Comparison of ENCODE assay signal across 8 mouse cellular contexts in the genomic region with DNA sequence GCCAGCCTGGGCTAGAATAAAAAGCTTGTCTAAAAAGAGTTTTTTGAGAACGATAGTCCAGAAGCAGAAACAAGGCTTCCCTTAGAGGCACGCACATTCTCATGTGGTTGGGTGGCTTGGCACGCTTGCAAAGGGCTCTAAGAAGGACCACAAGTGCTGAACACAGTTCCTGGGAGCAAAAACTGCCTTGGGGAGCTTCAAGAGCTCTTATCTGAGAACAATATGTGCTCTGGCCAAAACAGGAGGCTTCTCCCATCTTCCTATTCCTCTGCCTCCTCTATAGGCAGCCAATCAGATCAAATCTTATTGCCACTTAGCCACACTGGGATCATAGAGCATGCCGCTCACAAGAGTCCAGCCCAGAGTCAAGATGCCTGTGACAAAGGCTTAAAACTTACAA. TPM values are rescaled to one million over a fixed set of nuclear protein-coding genes. Genes with fewer than 3 reads are reported as not detected.
DNase-seq lines count a peak whose midpoint lies in the region; ATAC-seq and TF ChIP-seq lines count a peak whose summit lies in the region.

No protein-coding gene starts in this region.

- H3K27me3 ChIP-seq in heart, adult 2 months (ENCODE audit: control insufficient read depth, insufficient read depth, low read length), result no peaks in the 10 kb centered on the region
- no peaks in the 10 kb centered on the region for H3K27me3 ChIP-seq in limb, embryonic 15.5 days

- peak overlapping the region; percentile 54 for H3K9ac ChIP-seq in heart, adult 2 months (ENCODE audit: low read depth, low read length)
- no peak overlapping the region for H3K9ac ChIP-seq in limb, embryonic 15.5 days

- intact Hi-C loops in left cerebral cortex, adult 2 months (cut with DNase I), result no loop called here
- intact Hi-C loops in left cerebral cortex, postnatal 4 days (cut with DNase I), result no loop called here
- intact Hi-C loops in heart, adult 2 months (cut with DNase I), result no loop called here

- no peak for ATAC-seq in limb, embryonic 15.5 days (ENCODE audit: insufficient number of reproducible peaks, low FRiP score, low TSS enrichment, low read depth)
- no peak for ATAC-seq in granulocyte monocyte progenitor cell, adult 5-6 weeks (replicated peaks; ENCODE audit: poor library complexity, severe bottlenecking)

- 0 out of 2 replicates have a peak, but pooled peaks have one; percentile 54 for TF ChIP-seq EP300 in heart, adult 2 months (IDR thresholded peaks at IDR 0.05; ENCODE audit: insufficient read depth, low read depth, low read length)

- no peak overlapping the region for H3K4me3 ChIP-seq in left cerebral cortex, adult 2 months
- H3K4me3 ChIP-seq in heart, adult 2 months, result peak overlapping the region; percentile 31; the same call in 1 of the 2 replicates
- no peak overlapping the region for H3K4me3 ChIP-seq in limb, embryonic 15.5 days
- H3K4me3 ChIP-seq in olfactory bulb, adult 2 months (ENCODE audit: insufficient read depth, low read depth, low read length), result no peak overlapping the region

- H3K36me3 ChIP-seq in heart, adult 2 months (ENCODE audit: control insufficient read depth, insufficient read depth, low read length), result peaks cover 55% of the 10 kb centered on the region
- H3K36me3 ChIP-seq in limb, embryonic 15.5 days, result no peaks in the 10 kb centered on the region

- H3K79me2 ChIP-seq in heart, adult 2 months (replicated peaks; ENCODE audit: control insufficient read depth, insufficient read depth, low read length), result peaks cover 13% of the 10 kb centered on the region

- no peak overlapping the region for H3K4me2 ChIP-seq in limb, embryonic 15.5 days

- TF ChIP-seq POLR2A in heart, adult 2 months (IDR thresholded peaks at IDR 0.05; ENCODE audit: insufficient read depth, low read depth, low read length), result no peak
- no peak for TF ChIP-seq POLR2A in olfactory bulb, adult 2 months (IDR thresholded peaks at IDR 0.05; ENCODE audit: insufficient read depth, low read depth, low read length)

- WGBS in heart, adult 2 months, result 2% methylated on average over 4 of the region's 4 CpGs
- WGBS in limb, embryonic 15.5 days, result 66% methylated on average over 4 of the region's 4 CpGs
- 63% methylated on average over 4 of the region's 4 CpGs for WGBS in olfactory bulb, adult 2 months

- H3K9me3 ChIP-seq in limb, embryonic 15.5 days, result no peaks in the 10 kb centered on the region

- DNase-seq in left cerebral cortex, adult 2 months (ENCODE audit: extremely low spot score in 1 of 2, low spot score in 2 of 2), result no peak
- DNase-seq in left cerebral cortex, postnatal 4 days, result no peak
- DNase-seq in heart, adult 2 months, result peak; percentile 64 to 70
- DNase-seq in urinary bladder, adult 2 months (ENCODE audit: low spot score), result no peak
- DNase-seq in adrenal gland, adult 18-20 months (ENCODE audit: low spot score in 2 of 2), result no peak

- no peak for TF ChIP-seq CTCF in left cerebral cortex, adult 2 months (IDR thresholded peaks at IDR 0.05)
- TF ChIP-seq CTCF in heart, adult 2 months (IDR thresholded peaks at IDR 0.05), result no peak
- no peak for TF ChIP-seq CTCF in olfactory bulb, adult 2 months (IDR thresholded peaks at IDR 0.05; ENCODE audit: insufficient read depth, low read depth, low read length)

- H3K4me1 ChIP-seq in heart, adult 2 months (ENCODE audit: control insufficient read depth, insufficient read depth, low read length), result peaks cover 38% of the 10 kb centered on the region
- H3K4me1 ChIP-seq in limb, embryonic 15.5 days, result peaks cover 47% of the 10 kb centered on the region
- peaks cover 17% of the 10 kb centered on the region for H3K4me1 ChIP-seq in olfactory bulb, adult 2 months (ENCODE audit: control insufficient read depth, insufficient read depth, low read length)

- peak overlapping the region; percentile 41; the same call in 1 of the 2 replicates for H3K27ac ChIP-seq in left cerebral cortex, adult 2 months
- peak overlapping the region; percentile 96 for H3K27ac ChIP-seq in heart, adult 2 months
- peak overlapping the region; percentile 65 for H3K27ac ChIP-seq in limb, embryonic 15.5 days
- H3K27ac ChIP-seq in olfactory bulb, adult 2 months (ENCODE audit: insufficient read depth, low read depth, low read length), result peak overlapping the region; percentile 86

RNA-seq across cellular contexts. Expression of gene Clic4, which starts 18.3 kb away (rescaled TPM):
- total RNA-seq in left cerebral cortex, adult 2 months (2021), result 10 to 100 TPM; 29.5 to 34.3 TPM
- 10 to 100 TPM; 27.6 to 27.8 TPM for total RNA-seq in left cerebral cortex, postnatal 4 days (2021)
- total RNA-seq in heart, adult 2 months (2021), result 100 to 1,000 TPM; 248 to 249 TPM
- polyA plus RNA-seq in heart, adult 2 months (2012; rRNA removed), result 148 and 227 TPM in 2 replicates
- polyA plus RNA-seq in limb, embryonic 15.5 days (2015; fragmentation: Nextera tagmentation; extraction: Ambion mirVana), result 117 and 133 TPM in 2 replicates
- polyA plus RNA-seq in olfactory bulb, adult 2 months (2012; ENCODE audit: insufficient read depth, insufficient read length, low replicate concordance, missing spikeins), result not detected in 2 replicates
- 22.3 and 25.8 TPM in 2 replicates for total RNA-seq in granulocyte monocyte progenitor cell, adult 5-6 weeks (2014; fragmentation: Nextera tagmentation)
- 28.2 and 28.9 TPM in 2 replicates for total RNA-seq in granulocyte monocyte progenitor cell, adult 5-6 weeks (2017)
- polyA plus RNA-seq in urinary bladder, adult 2 months (2012; rRNA removed), result 151 and 185 TPM in 2 replicates
- 100 to 1,000 TPM in 1 of 2 experiments, 10 to 100 TPM in 1; 74.4 to 136 TPM for total RNA-seq in adrenal gland, adult 18-20 months (2021)

Comparison
In these comparisons a context has a peak if more than half of its experiments do, and no peak if none do; other contexts are left out.
1. DNase-seq: peak in heart, adult 2 months (2 of 2); none in left cerebral cortex, adult 2 months (0 of 2), left cerebral cortex, postnatal 4 days (single experiment), urinary bladder, adult 2 months (single experiment) and adrenal gland, adult 18-20 months (0 of 2).
2. H3K27ac ChIP-seq: peak in every context shown above with its lines; median percentile 96 in heart, adult 2 months; 86 in olfactory bulb, adult 2 months; 65 in limb, embryonic 15.5 days; 41 in left cerebral cortex, adult 2 months.